In the genomic region with DNA sequence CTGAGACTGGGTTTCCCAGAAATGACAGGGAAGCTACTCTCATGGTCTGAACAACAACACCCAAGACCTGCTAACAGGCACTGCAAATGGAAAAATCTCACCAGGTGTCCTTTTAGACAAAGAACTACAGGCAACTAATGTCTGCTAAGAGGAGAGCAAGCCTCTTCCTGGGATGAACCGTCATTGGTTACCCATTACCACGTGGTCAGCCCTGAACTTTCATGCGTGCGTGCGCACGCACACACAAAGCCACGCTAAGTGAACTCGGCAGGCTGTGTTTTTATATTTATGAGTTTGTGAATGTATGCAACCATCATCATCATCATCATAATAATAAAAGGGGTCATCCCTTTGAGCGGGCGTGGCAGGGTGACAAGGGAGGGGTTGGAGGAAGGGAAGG, we compare ENCODE assay signal across 27 mouse cellular contexts.
"Had no signal": no experiment of that assay in that cellular context is flagged by ENCODE, and none has a peak within 500 bp of the region (broad histone marks: within the 10 kb centered on the region; RNA-seq: fewer than 3 reads in every experiment).

No protein-coding gene starts in this region.

- H3K9me3 ChIP-seq: embryonic facial prominence, embryonic 10.5 days; embryonic facial prominence, embryonic 12.5 days; embryonic facial prominence, embryonic 13.5 days; embryonic facial prominence, embryonic 15.5 days; forebrain, embryonic 10.5 days; forebrain, embryonic 12.5 days; forebrain, embryonic 13.5 days; forebrain, embryonic 15.5 days; heart, embryonic 10.5 days; heart, embryonic 12.5 days had no signal

- ATAC-seq: forebrain, embryonic 13.5 days; forebrain, embryonic 14.5 days; forebrain, embryonic 15.5 days; forebrain, embryonic 16.5 days; forebrain, postnatal 0 days had no signal

- H3K4me2 ChIP-seq: embryonic facial prominence, embryonic 12.5 days; embryonic facial prominence, embryonic 13.5 days; embryonic facial prominence, embryonic 15.5 days; forebrain, embryonic 12.5 days; forebrain, embryonic 13.5 days; forebrain, embryonic 15.5 days; heart, embryonic 11.5 days; heart, embryonic 12.5 days had no signal

- H3K27ac ChIP-seq: embryonic facial prominence, embryonic 10.5 days; embryonic facial prominence, embryonic 12.5 days; embryonic facial prominence, embryonic 13.5 days; embryonic facial prominence, embryonic 15.5 days; forebrain, embryonic 10.5 days; forebrain, embryonic 12.5 days; forebrain, embryonic 13.5 days; forebrain, embryonic 15.5 days; gastrocnemius, adult 2 months; heart, adult 2 months; heart, embryonic 10.5 days had no signal

- H3K27me3 ChIP-seq: embryonic facial prominence, embryonic 12.5 days; embryonic facial prominence, embryonic 13.5 days; embryonic facial prominence, embryonic 15.5 days; forebrain, embryonic 12.5 days; forebrain, embryonic 13.5 days; forebrain, embryonic 15.5 days; heart, embryonic 12.5 days had no signal

- H3K9ac ChIP-seq: embryonic facial prominence, embryonic 12.5 days; embryonic facial prominence, embryonic 13.5 days; embryonic facial prominence, embryonic 15.5 days; forebrain, embryonic 12.5 days; forebrain, embryonic 13.5 days; forebrain, embryonic 15.5 days; forebrain, postnatal 0 days; heart, embryonic 12.5 days had no signal

- H3K4me1 ChIP-seq: embryonic facial prominence, embryonic 12.5 days; embryonic facial prominence, embryonic 15.5 days; forebrain, embryonic 10.5 days; forebrain, embryonic 12.5 days; forebrain, embryonic 13.5 days; forebrain, embryonic 15.5 days had no signal

- DNase-seq: cerebellum, adult 9-11 months; cerebellum, postnatal 14 days; cerebellum, postnatal 25 days; cerebellum, postnatal 36 days; embryo, embryonic 11 days; forebrain, postnatal 0 days; gastrocnemius, adult 2 months; gastrocnemius, postnatal 10 days; gastrocnemius, postnatal 14 days; gastrocnemius, postnatal 25 days; gastrocnemius, postnatal 36 days; heart, adult 18-20 months had no signal

- H3K36me3 ChIP-seq: embryonic facial prominence, embryonic 10.5 days; embryonic facial prominence, embryonic 12.5 days; embryonic facial prominence, embryonic 13.5 days; embryonic facial prominence, embryonic 15.5 days; forebrain, embryonic 10.5 days; forebrain, embryonic 12.5 days; forebrain, embryonic 15.5 days; heart, embryonic 10.5 days; heart, embryonic 12.5 days had no signal

- H3K4me3 ChIP-seq: embryonic facial prominence, embryonic 10.5 days; embryonic facial prominence, embryonic 12.5 days; embryonic facial prominence, embryonic 13.5 days; embryonic facial prominence, embryonic 15.5 days; erythroblast, embryonic 14.5 days; forebrain, embryonic 10.5 days; forebrain, embryonic 12.5 days; forebrain, embryonic 13.5 days; forebrain, embryonic 15.5 days; gastrocnemius, adult 2 months; heart, adult 2 months; heart, embryonic 10.5 days; heart, embryonic 12.5 days had no signal
